Mouse (Mus musculus) kidney, embryonic 15.5 days (tissue): ENCODE data around the gene Scaf8. TPM values are rescaled to one million over a fixed set of nuclear protein-coding genes. Genes with fewer than 3 reads are reported as not detected.

ENCODE experiments used
- ATAC-seq: fragments of 200-750 bp; cut with Nextera tagmentation; replicated peaks from 2 replicates; pipeline ENCODE4 v1.8.0; 2017; ENCODE audit warnings: moderate TSS enrichment; ENCODE audit not compliant: low FRiP score
- H3K27ac ChIP-seq: fragments of 300-500 bp; sonication (generic); 2 replicates; pipeline ENCODE4 v1.5.1; 2015; ENCODE audit warnings: mild to moderate bottlenecking, inconsistent platforms
- H3K27me3 ChIP-seq: fragments of 300-500 bp; sonication (generic); 2 replicates; pipeline ENCODE4 v1.6.1; 2015; ENCODE audit warnings: inconsistent platforms
- H3K36me3 ChIP-seq: fragments of 300-500 bp; sonication (generic); 2 replicates; pipeline ENCODE4 v1.6.1; 2015; ENCODE audit warnings: inconsistent platforms
- H3K4me1 ChIP-seq: fragments of 300-500 bp; sonication (generic); 2 replicates; pipeline ENCODE4 v1.6.1; 2015; ENCODE audit warnings: inconsistent platforms
- H3K4me2 ChIP-seq: fragments of 300-500 bp; sonication (generic); 2 replicates; pipeline ENCODE4 v1.6.1; 2015; ENCODE audit warnings: moderate library complexity, mild to moderate bottlenecking, inconsistent platforms
- H3K4me3 ChIP-seq: fragments of 300-500 bp; sonication (generic); replicated peaks from 2 replicates; pipeline ENCODE4 v1.5.1; 2015; ENCODE audit warnings: mild to moderate bottlenecking, inconsistent platforms
- H3K9ac ChIP-seq: fragments of 300-500 bp; sonication (generic); 2 replicates; pipeline ENCODE4 v1.6.1; 2015; ENCODE audit warnings: mild to moderate bottlenecking, inconsistent platforms
- H3K9me3 ChIP-seq: fragments of 300-500 bp; sonication (generic); replicated peaks from 2 replicates; pipeline ENCODE4 v1.6.1; 2016; ENCODE audit warnings: inconsistent platforms
- WGBS: fragments of 180-500 bp; shearing (Covaris S2); methylation state at CpG from one replicate; pipeline ENCODE4 v1.1.7; 2015; ENCODE audit warnings: mixed read lengths; 5-methylcytosine and 5-hydroxymethylcytosine counted together
- polyA plus RNA-seq: library from polyadenylated mRNA; unstranded; fragments of >200 nt; fragmentation: Nextera tagmentation; extraction: Ambion mirVana; gene quantifications from 2 replicates; pipeline ENCODE4 v1.2.1, GENCODE M21; 2015

Scaf8 gene
- polyA plus RNA-seq, 1 experiment from 2014 or later: 23.1 TPM

- no peak overlapping the region for H3K4me3 ChIP-seq
- H3K27me3 ChIP-seq: no peaks in the 10 kb centered on the region
- H3K36me3 ChIP-seq: 0 out of 2 replicates have a peak, but pooled peaks cover 3% of the 10 kb centered on the region
- WGBS: 74% methylated on average over 8 of the region's 8 CpGs
- no peak overlapping the region for H3K27ac ChIP-seq
- no peak overlapping the region for H3K9ac ChIP-seq
- H3K4me2 ChIP-seq: no peak overlapping the region
- ATAC-seq: peak; percentile 41; the same call in 1 of the 2 replicates
- peaks cover 20% of the 10 kb centered on the region for H3K4me1 ChIP-seq
- no peaks in the 10 kb centered on the region for H3K9me3 ChIP-seq
These were observed 130.3 kb downstream of the Scaf8 start for GRCm38 (mm10) chr17:3244881-3245739.

GRCm38 (mm10) chr17:3246665-3247370 is 132.0 kb downstream of the Scaf8 start:
- Histone ChIP-seq H3K4me1 (peaks cover 20% of the 10 kb centered on the region), H3K4me2 (no peak overlapping the region), H3K27me3 (no peaks in the 10 kb centered on the region), H3K9ac (no peak overlapping the region), H3K27ac (no peak overlapping the region), H3K4me3 (no peak overlapping the region), H3K36me3 (0 out of 2 replicates have a peak, but pooled peaks cover 3% of the 10 kb centered on the region), H3K9me3 (no peaks in the 10 kb centered on the region)
- ATAC-seq: no peak
- 28% methylated on average over 7 of the region's 7 CpGs for WGBS

Other genes with a start within 250 kb of the Scaf8 start
- gene Tiam2, start 211.6 kb downstream of the Scaf8 start, polyA plus RNA-seq: 4.5 and 5.0 TPM in 2 replicates